Mouse (Mus musculus): Measurements from ENCODE around the gene Pm20d1. TPM values are rescaled to one million over a fixed set of nuclear protein-coding genes. Genes with fewer than 3 reads are reported as not detected.

The Pm20d1 gene
- polyA plus RNA-seq, 1 experiment from 2014 or later, result 0.27 TPM

DNA sequence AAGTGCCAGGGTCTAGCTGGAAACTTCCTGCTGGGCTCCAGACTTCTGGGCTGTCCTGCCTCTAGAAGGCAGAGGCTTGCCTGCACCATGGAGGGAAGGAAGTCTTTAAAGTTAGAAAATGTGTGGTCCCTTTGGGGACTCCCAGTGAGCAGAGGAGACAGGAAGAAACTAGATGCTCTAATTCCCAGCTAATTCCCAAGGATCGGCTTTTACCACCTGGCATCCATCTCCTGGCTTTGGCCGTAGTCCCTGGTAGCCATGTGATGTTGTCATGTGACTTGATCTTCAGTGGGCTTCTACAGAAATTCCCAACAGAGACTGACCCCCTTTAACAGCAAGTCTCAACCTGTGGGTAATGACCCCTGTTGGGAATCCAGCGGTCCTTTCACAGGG is 36.8 kb upstream of the Pm20d1 start:
- 87% methylated on average over 3 of the region's 3 CpGs for WGBS
- no peaks in the 10 kb centered on the region for H3K36me3 ChIP-seq
- no peak overlapping the region for H3K9ac ChIP-seq
- no peak for ATAC-seq (ENCODE audit: low FRiP score)
- H3K4me3 ChIP-seq, result no peak overlapping the region
- H3K27me3 ChIP-seq, result no peaks in the 10 kb centered on the region
- H3K9me3 ChIP-seq, result no peaks in the 10 kb centered on the region
- H3K27ac ChIP-seq, result no peak overlapping the region
- H3K4me2 ChIP-seq, result no peak overlapping the region
- H3K4me1 ChIP-seq (replicated peaks), result peaks cover 2% of the 10 kb centered on the region

DNA sequence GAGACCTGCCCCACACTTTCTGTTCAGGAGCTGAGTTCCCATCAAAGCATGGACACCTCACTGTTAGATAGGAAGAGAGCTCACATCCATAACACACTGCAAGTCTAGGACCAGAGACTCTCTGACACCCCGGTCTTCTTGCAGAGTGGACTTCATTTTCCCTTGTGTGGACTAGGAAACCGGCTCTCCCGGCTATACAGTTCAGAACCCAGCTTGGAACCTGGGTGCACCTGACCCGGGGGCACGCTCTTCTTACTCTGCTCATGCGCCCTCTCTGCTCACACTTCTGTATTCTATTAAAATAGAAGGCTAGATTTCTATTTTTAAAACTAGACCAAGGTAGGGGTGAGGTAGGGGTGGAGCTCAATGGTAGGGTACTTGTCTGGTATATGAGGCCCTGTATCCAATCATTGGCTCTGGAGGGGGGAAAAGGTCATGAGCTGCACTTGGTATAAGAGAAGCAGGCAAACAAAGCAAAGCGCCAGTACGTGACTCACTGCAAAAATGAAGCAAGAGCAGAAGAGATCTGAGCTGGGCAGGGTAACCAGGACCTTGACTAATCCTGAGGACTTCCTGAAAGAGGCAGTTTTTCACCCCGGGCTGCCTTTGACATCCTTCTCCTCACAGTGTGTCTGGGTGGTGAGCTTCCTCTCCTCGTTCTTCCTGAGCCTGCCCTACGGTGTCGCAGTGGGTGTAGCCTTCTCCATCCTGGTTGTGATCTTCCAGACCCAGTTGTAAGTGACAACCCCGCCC is 35.9 kb upstream of the Pm20d1 start:
- ATAC-seq (ENCODE audit: low FRiP score), result no peak
- no peak overlapping the region for H3K4me3 ChIP-seq
- 87% methylated on average over 13 of the region's 13 CpGs for WGBS

DNA sequence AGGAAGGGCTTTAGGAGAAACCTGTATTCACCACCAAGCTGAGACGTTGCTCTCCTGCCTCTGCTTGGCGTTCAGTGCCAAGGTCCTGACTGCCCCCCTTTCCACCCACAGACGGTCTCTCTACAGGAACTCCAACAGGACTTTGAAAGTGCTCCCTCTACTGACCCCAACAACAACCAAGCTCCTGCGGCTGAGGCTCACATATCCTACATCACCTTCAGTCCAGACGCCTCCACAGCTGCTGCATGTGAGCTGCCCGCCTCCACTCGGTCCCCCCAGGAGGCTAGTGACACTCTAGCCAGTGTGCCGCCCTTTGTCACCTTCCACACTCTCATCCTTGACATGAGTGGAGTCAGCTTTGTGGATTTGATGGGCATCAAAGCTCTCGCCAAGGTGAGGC is 33.5 kb upstream of the Pm20d1 start:
- Histone ChIP-seq H3K4me2 (no peak overlapping the region), H3K9me3 (no peaks in the 10 kb centered on the region), H3K27me3 (0 out of 2 replicates have a peak, but pooled peaks cover 5% of the 10 kb centered on the region), H3K36me3 (no peaks in the 10 kb centered on the region), H3K4me1 (replicated peaks) (peaks cover 3% of the 10 kb centered on the region), H3K27ac (no peak overlapping the region), H3K4me3 (no peak overlapping the region), H3K9ac (no peak overlapping the region)
- ATAC-seq (ENCODE audit: low FRiP score), result no peak
- WGBS, result 62% methylated on average over 9 of the region's 9 CpGs

More for the DNA sequence above, 35.9 kb upstream of the Pm20d1 start:
- peaks cover 3% of the 10 kb centered on the region for H3K4me1 ChIP-seq (replicated peaks)
- no peaks in the 10 kb centered on the region for H3K27me3 ChIP-seq
- no peak overlapping the region for H3K9ac ChIP-seq
- no peak overlapping the region for H3K4me2 ChIP-seq
- H3K27ac ChIP-seq, result no peak overlapping the region
- H3K36me3 ChIP-seq, result no peaks in the 10 kb centered on the region
- H3K9me3 ChIP-seq, result no peaks in the 10 kb centered on the region

DNA sequence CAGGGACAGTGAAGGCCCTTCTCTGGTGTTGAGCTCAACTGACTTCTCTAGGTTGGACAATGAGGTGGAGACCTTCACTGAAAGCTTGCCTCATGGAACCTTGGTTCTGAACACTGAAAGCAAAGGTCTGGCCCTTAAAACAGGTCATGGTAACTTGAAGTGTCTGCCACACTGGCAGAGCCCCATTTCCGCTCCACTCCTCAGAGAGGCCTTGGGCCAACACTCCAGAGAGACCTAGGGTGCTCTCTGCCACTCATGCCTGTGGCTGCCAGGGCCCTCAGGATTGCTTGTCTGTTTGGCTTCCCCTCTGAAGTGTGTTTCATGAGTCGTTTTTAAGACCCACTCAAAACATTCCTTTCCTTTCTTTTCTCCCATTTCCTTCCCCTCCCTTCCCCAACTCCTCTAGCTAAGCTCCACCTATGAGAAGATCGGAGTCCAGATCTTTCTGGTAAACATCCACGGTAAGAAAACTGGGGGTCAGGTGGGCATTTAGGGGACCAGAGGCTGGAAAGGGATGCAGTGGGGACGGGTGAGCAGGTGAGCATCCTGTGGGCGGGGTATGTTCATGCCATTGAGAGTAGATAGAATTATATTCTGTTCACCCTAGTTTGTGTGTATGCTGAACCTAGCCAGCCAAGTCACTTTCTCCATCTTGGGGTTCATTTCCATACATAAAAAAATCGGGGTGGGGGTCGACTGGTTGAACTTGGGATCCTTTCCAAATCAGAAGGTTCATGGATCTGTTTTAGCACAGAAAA is 32.4 kb upstream of the Pm20d1 start:
- Histone ChIP-seq H3K27me3 (0 out of 2 replicates have a peak, but pooled peaks cover 8% of the 10 kb centered on the region), H3K36me3 (no peaks in the 10 kb centered on the region), H3K4me2 (no peak overlapping the region), H3K9me3 (no peaks in the 10 kb centered on the region), H3K4me3 (no peak overlapping the region), H3K4me1 (replicated peaks) (peaks cover 3% of the 10 kb centered on the region), H3K9ac (no peak overlapping the region), H3K27ac (no peak overlapping the region)
- 64% methylated on average over 8 of the region's 8 CpGs for WGBS
- ATAC-seq (ENCODE audit: low FRiP score), result no peak

DNA sequence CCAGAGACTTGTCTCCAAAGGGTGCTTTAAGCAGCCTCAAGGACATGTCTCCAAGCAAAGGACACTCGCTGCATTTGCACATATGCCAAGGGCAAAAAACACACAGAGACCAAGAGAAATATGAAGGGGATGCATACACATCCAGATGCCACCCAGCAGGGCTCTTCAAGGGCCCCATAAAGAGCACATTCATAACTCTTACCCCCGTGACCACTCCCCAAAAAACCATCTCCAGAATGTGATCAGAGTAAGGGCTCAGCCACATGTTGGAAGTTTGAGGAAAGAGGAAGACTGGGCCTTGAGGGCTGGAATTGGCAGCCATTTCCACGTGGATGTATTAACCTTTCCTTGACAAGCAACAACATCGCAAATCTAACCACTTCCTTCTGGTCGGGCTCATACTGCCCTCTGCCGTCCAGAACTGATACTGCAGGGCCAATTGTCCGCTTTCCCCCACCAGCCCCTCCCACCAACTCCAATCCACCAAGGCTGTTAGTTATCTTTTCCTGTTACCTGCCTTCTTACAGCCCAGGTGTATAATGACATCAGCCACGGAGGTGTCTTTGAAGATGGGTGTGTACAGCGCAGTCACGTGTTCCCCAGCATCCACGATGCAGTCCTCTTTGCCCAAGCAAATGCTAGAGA is 31.7 kb upstream of the Pm20d1 start:
- Histone ChIP-seq H3K4me3 (no peak overlapping the region), H3K4me1 (replicated peaks) (peaks cover 3% of the 10 kb centered on the region), H3K9me3 (no peaks in the 10 kb centered on the region), H3K27ac (no peak overlapping the region), H3K4me2 (peak overlapping the region; percentile 27; the same call in 1 of the 2 replicates), H3K36me3 (no peaks in the 10 kb centered on the region), H3K27me3 (0 out of 2 replicates have a peak, but pooled peaks cover 8% of the 10 kb centered on the region), H3K9ac (no peak overlapping the region)
- WGBS, result 15% methylated on average over 11 of the region's 11 CpGs
- ATAC-seq (ENCODE audit: low FRiP score), result peak; percentile 34; the same call in 1 of the 2 replicates

DNA sequence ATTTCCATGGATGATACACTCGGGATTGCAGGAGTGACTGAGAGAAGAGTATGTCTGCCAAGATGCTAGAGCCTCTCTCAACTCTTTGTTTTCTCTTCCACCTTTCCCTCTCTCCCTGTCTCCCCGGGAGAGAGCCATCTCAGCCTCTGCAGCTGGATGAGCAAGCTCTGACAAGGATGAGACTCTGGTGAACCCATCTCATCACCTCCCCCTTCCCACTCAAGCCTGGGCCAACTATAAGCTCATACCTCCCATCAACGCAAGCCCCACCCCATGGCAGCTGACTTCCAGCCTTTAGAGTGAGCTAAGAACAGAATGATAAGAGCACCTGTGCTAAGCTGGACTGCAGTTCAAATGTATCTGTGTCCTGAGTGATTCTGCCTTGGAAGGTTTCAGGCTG is 27.9 kb upstream of the Pm20d1 start:
- Histone ChIP-seq H3K27me3 (0 out of 2 replicates have a peak, but pooled peaks cover 8% of the 10 kb centered on the region), H3K9me3 (no peaks in the 10 kb centered on the region), H3K9ac (no peak overlapping the region), H3K36me3 (no peaks in the 10 kb centered on the region), H3K4me1 (replicated peaks) (peaks cover 5% of the 10 kb centered on the region), H3K4me3 (no peak overlapping the region), H3K27ac (no peak overlapping the region), H3K4me2 (no peak overlapping the region)
- WGBS, result 80% methylated on average over 3 of the region's 3 CpGs
- no peak for ATAC-seq (ENCODE audit: low FRiP score)

DNA sequence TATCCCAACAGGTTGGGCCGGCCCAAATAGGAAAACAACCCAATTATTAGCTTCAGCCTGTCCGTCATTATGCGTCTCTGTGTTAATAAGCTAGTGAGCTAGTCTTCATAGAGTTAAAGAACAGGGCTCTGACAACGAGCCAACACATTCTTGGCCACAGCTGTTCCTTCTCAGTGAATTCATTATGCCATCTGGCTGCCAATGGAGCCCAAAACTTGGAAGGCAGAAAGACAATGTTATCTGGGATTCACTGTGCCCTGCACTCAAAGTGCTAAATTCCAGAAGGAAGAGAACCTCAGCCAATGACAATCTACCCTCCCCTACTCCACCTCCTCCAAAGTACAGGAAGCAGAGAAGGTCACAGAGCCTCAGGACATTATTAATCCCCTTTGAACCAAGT is 26.5 kb upstream of the Pm20d1 start:
- no peaks in the 10 kb centered on the region for H3K36me3 ChIP-seq
- H3K27ac ChIP-seq, result peak overlapping the region; percentile 12; the same call in 1 of the 2 replicates
- H3K9ac ChIP-seq, result no peak overlapping the region
- no peak overlapping the region for H3K4me3 ChIP-seq
- 0 out of 2 replicates have a peak, but pooled peaks cover 8% of the 10 kb centered on the region for H3K27me3 ChIP-seq
- no peak overlapping the region for H3K4me2 ChIP-seq
- no peaks in the 10 kb centered on the region for H3K9me3 ChIP-seq
- H3K4me1 ChIP-seq (replicated peaks), result 0 out of 2 replicates have a peak, but pooled peaks cover 3% of the 10 kb centered on the region
- peak; percentile 43; the same call in 1 of the 2 replicates for ATAC-seq (ENCODE audit: low FRiP score)
- whole genome bisulfite sequencing, result 51% methylated on average over 4 of the region's 4 CpGs

DNA sequence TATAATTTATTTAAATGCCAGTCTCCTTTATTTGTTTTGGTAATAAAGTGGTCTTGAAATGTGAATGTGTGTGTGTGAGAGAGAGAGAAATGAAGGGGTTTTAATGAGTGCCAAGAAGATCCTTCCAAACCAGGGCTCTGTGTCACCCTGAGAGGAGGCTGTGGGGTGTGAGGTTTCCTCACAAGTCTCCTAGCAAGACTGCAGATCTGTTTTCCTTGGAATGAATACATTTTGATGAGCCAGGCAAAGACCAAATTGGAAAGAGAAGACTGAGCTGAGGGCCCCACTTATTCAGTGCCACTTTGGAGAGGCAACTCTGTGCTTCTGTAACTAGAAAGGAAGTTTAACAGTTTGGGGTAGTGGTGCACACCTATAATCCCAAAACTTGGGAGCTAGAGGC is 25.7 kb upstream of the Pm20d1 start:
- Histone ChIP-seq H3K27ac (no peak overlapping the region), H3K9ac (no peak overlapping the region), H3K36me3 (no peaks in the 10 kb centered on the region), H3K9me3 (no peaks in the 10 kb centered on the region), H3K4me1 (replicated peaks) (0 out of 2 replicates have a peak, but pooled peaks cover 3% of the 10 kb centered on the region), H3K4me2 (no peak overlapping the region), H3K4me3 (no peak overlapping the region), H3K27me3 (0 out of 2 replicates have a peak, but pooled peaks cover 8% of the 10 kb centered on the region)
- no peak for ATAC-seq (ENCODE audit: low FRiP score)

DNA sequence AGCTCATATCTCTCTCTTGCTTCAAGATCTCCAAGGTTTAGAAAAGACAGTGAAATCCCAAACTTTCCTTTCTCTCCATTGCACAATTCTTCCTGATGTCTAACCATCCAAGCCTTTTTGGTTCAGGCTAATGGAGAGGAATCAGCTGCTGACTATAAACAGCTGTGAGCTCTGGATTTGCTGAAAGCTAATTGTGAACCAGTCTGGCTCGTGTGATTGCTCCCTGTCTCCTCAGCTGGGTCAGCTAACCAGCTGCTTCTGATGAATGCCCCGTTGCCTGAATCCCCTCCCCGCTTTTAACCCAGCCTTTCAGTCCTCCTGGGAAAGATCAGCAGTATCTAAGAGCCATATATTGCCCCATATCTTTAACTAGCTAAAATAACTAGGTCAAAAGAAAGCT is 2.6 kb upstream of the Pm20d1 start:
- no peak overlapping the region for H3K4me2 ChIP-seq
- H3K27ac ChIP-seq, result no peak overlapping the region; the same call in 1 of the 2 replicates
- H3K36me3 ChIP-seq, result no peaks in the 10 kb centered on the region
- peaks cover 7% of the 10 kb centered on the region for H3K4me1 ChIP-seq (replicated peaks)
- no peak overlapping the region for H3K4me3 ChIP-seq
- no peak for ATAC-seq (ENCODE audit: low FRiP score)
- peaks cover 16% of the 10 kb centered on the region for H3K27me3 ChIP-seq
- H3K9ac ChIP-seq, result no peak overlapping the region
- WGBS, result 29% methylated on average over 3 of the region's 3 CpGs
- H3K9me3 ChIP-seq, result no peaks in the 10 kb centered on the region

DNA sequence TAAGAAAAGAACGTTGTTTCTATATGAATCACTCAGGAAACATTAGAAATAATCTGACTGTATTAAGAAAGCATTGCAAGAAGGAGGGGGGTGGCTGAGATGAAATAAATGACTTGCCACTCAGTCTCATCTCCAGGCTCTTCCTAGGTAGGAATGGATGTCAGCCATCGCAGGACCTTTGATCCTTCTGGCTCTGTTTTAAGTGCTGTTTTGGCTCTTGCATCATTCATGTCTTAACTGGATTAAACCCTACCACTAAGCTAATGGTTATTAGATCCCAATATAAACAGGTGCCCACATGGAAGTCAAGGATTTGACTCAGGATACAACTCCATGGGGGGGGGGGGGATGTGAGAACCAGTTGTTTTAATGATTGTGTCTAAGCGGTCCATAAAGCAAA is 2.0 kb upstream of the Pm20d1 start:
- WGBS, result 85% methylated on average over 3 of the region's 3 CpGs
- Histone ChIP-seq H3K9me3 (no peaks in the 10 kb centered on the region), H3K4me3 (no peak overlapping the region), H3K4me2 (no peak overlapping the region), H3K27me3 (peaks cover 16% of the 10 kb centered on the region), H3K27ac (no peak overlapping the region), H3K36me3 (no peaks in the 10 kb centered on the region), H3K4me1 (replicated peaks) (peaks cover 7% of the 10 kb centered on the region), H3K9ac (no peak overlapping the region)
- ATAC-seq (ENCODE audit: low FRiP score), result no peak

DNA sequence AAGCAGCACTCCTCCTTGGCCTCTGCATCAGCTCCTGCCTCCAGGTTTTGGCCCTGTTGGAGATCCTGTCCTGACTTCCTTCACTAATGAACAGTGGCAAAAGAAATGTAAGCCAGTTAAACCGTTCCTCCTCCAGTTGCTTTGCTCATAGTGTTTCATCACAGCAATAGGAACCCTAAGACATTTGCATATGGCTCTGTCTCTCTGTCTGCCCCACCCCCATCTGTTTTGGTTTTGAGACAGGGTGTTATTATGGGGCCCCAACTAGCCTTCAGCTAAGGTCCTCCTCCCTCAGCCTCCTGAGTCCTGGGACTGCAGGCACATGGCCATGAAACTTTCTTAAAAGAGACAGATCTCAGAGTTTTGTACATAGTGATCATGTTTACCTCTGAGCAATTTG is 2.8 kb downstream of the Pm20d1 start:
- Histone ChIP-seq H3K36me3 (no peaks in the 10 kb centered on the region), H3K4me2 (no peak overlapping the region), H3K27me3 (peaks cover 16% of the 10 kb centered on the region), H3K9me3 (no peaks in the 10 kb centered on the region), H3K9ac (no peak overlapping the region), H3K27ac (no peak overlapping the region), H3K4me3 (no peak overlapping the region), H3K4me1 (replicated peaks) (peaks cover 7% of the 10 kb centered on the region)
- ATAC-seq (ENCODE audit: low FRiP score), result no peak
- 37% methylated on average over 1 of the region's 1 CpGs for WGBS

DNA sequence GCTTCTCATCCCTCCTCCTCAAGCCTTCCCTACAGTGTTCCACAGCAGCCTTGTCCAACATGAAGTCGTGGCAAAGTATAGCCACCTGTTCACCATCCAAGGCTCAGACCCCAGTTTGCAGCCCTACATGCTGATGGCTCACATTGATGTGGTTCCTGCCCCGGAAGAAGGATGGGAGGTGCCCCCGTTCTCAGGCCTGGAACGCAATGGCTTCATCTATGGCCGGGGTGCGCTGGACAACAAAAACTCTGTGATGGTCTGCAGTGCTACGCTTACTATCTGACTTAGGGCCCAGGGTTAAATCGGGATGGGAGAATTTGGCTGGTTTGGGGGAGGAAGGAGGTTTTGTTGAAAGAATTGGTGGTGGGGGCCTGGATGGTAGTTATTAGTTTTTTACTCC is 3.9 kb downstream of the Pm20d1 start:
- Histone ChIP-seq H3K4me3 (no peak overlapping the region), H3K27me3 (peaks cover 16% of the 10 kb centered on the region), H3K4me1 (replicated peaks) (peaks cover 7% of the 10 kb centered on the region), H3K36me3 (no peaks in the 10 kb centered on the region), H3K4me2 (no peak overlapping the region), H3K9me3 (no peaks in the 10 kb centered on the region), H3K27ac (no peak overlapping the region), H3K9ac (no peak overlapping the region)
- no peak for ATAC-seq (ENCODE audit: low FRiP score)
- WGBS, result 94% methylated on average over 8 of the region's 8 CpGs
